Mouse (Mus musculus) layer of hippocampus, adult 2 months (tissue): ENCODE data around the gene Noct. TPM values are rescaled to one million over a fixed set of nuclear protein-coding genes. Genes with fewer than 3 reads are reported as not detected.

Experiments used
- DNase-seq, 2 experiments: peaks; one replicate each; pipeline ENCODE4 v3.0.0; 2022; ENCODE audit warnings: low spot score in 2 of 2
- H3K27ac ChIP-seq: fragments of 200-600 bp; 2 replicates; pipeline ENCODE4 v1.8.1; 2022
- H3K4me3 ChIP-seq: fragments of 200-600 bp; 2 replicates; pipeline ENCODE4 v1.8.1; 2022; ENCODE audit warnings: mild to moderate bottlenecking
- CTCF ChIP-seq: fragments of 200-600 bp; conservative IDR thresholded peaks from 2 replicates; pipeline ENCODE4 v1.8.1; 2022; ENCODE audit warnings: antibody characterized with exemption, mild to moderate bottlenecking, moderate library complexity
- total RNA-seq, 2 experiments: library from RNA; stranded (reverse); gene quantifications; 2 replicates each; pipeline ENCODE4 v1.2.3; 2021

The Noct gene
- total RNA-seq, 2 experiments from 2014 or later, result 57.2 to 61.0 TPM

GRCm38 (mm10) chr3:51197112-51197731 lies 27.0 kb upstream of the Noct start:
- TF ChIP-seq CTCF, result peak; percentile 36
- peak overlapping the region; percentile 82 for H3K27ac ChIP-seq

DNA sequence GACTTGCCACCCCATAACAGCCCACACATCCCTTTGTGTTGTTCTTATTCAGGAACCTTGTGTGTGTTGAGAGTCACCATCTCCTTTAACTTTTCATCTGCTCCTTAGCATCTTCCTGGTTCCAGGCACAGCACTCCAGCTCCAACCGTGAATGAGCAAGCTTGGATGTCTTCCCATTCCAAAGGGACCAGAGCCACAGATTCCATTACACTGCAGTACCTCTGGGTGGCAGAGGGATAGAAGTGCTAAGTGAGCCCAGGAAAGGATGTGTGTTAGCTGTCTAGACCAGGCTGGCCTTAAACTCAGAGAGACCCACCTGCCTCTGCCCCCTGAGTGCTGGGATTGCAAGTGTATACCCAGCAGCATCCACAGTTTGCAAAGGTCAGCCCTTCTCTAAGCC lies 26.0 kb upstream of the Noct start:
- TF ChIP-seq CTCF, result peak; percentile 50
- DNase-seq, result peak; percentile 14 to 17
- no peak overlapping the region for H3K4me3 ChIP-seq
- H3K27ac ChIP-seq, result no peak overlapping the region

More at GRCm38 (mm10) chr3:51197112-51197731, 27.0 kb upstream of the Noct start:
- DNase-seq, result no peak
- no peak overlapping the region for H3K4me3 ChIP-seq

DNA sequence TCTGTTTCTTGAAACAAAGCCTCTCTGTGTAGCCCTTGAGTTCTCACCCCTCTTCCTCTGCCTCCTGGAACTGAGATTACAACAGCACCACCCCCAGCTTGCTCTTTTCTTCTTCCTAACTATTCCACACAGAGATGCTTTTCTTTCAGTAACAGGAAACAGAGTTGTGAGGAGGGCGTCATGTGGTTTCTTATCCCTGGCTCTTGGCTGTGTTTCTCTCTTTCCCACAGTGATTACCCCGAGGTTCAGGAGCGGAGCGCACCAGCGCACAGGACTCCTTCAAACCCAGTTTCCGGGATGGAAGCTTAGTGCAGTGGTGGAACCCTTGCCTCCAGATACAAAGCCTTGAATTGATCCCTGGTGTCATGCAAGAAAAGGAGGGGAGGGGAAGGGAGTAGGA lies 25.1 kb upstream of the Noct start:
- no peak for TF ChIP-seq CTCF
- DNase-seq, result no peak
- Histone ChIP-seq H3K27ac (no peak overlapping the region), H3K4me3 (no peak overlapping the region)

GRCm38 (mm10) chr3:51200311-51200710 lies 23.9 kb upstream of the Noct start:
- H3K4me3 ChIP-seq, result no peak overlapping the region
- no peak for DNase-seq
- H3K27ac ChIP-seq, result no peak overlapping the region
- no peak for TF ChIP-seq CTCF

DNA sequence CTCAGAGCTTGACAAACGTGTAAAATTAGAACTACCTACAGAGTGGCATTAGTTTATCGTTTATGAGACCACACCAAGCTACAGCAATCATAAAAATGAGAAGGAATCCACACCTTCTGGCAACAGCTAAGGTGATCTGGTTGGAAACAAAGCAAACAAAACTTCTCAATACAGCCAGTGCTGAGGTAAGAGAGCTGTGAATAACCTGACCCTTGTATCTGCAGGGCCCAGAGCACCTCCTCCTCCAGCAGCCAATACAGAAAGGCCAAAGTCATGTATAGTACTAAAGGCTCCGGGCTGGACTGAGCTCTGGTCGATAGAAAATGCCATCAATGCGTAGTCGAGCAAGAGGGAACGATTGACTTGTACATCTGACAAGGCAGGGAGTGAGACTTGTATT lies 23.4 kb upstream of the Noct start:
- Histone ChIP-seq H3K27ac (no peak overlapping the region), H3K4me3 (no peak overlapping the region)
- TF ChIP-seq CTCF, result no peak
- no peak for DNase-seq

- TF ChIP-seq CTCF, result no peak
These were observed 22.3 kb upstream of the Noct start for GRCm38 (mm10) chr3:51201986-51202385.

GRCm38 (mm10) chr3:51202491-51202987 lies 21.7 kb upstream of the Noct start:
- TF ChIP-seq CTCF, result no peak
- Histone ChIP-seq H3K27ac (no peak overlapping the region), H3K4me3 (no peak overlapping the region)
- no peak for DNase-seq

More at GRCm38 (mm10) chr3:51201986-51202385, 22.3 kb upstream of the Noct start:
- Histone ChIP-seq H3K27ac (no peak overlapping the region), H3K4me3 (no peak overlapping the region)
- DNase-seq, result no peak

- Histone ChIP-seq H3K27ac (no peak overlapping the region), H3K4me3 (no peak overlapping the region)
- TF ChIP-seq CTCF, result no peak
- no peak for DNase-seq
These were observed 20.3 kb upstream of the Noct start for GRCm38 (mm10) chr3:51203906-51204305.

DNA sequence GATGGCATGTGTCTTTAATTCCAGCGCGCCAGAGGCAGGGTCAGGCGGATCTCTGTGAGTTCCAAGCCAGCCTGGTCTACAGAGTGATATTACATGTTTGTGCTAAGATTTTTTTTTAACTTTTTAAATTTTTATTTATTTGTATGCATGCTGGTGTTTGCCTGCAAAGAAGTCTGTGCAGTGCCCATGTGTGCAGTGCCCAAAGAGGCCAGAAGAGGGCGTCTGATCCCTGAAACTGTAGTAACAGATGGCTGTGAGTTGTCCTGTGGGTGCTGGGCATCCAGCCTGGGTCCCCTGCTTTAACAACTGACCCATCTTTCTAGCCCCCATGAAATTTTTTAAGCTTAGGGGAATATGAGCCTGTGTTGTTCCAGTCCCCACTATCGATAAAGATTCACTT lies 19.8 kb upstream of the Noct start:
- H3K27ac ChIP-seq, result no peak overlapping the region

GRCm38 (mm10) chr3:51204897-51205296 lies 19.4 kb upstream of the Noct start:
- TF ChIP-seq CTCF, result no peak
- H3K4me3 ChIP-seq, result no peak overlapping the region

More for the DNA sequence above, 19.8 kb upstream of the Noct start:
- no peak for DNase-seq
- peak; percentile 59 for TF ChIP-seq CTCF
- no peak overlapping the region for H3K4me3 ChIP-seq

DNA sequence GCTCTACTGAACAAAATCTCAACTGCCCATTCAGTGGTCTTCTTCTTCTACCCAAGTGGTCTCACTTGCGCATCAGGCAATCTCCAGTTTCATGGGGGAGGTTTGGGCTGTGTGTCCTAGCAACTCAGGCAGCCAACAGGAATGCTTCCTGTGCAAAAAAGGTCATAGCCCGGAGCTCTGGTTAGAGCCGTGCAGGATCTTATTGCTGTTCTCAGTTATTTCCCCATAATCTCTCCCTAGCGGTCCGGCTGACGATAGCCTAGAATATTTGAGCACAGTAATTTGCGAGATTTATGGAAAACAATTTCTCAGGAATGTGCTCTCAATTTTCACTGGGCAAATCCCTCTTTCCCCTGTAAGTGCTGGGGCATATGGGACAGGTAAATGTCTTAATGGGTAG lies 17.7 kb upstream of the Noct start:
- no peak for TF ChIP-seq CTCF
- no peak for DNase-seq
- Histone ChIP-seq H3K27ac (no peak overlapping the region), H3K4me3 (no peak overlapping the region)

More at GRCm38 (mm10) chr3:51204897-51205296, 19.4 kb upstream of the Noct start:
- no peak overlapping the region for H3K27ac ChIP-seq
- DNase-seq, result no peak

GRCm38 (mm10) chr3:51208633-51209032 lies 15.6 kb upstream of the Noct start:
- DNase-seq, result no peak
- H3K4me3 ChIP-seq, result no peak overlapping the region
- no peak overlapping the region for H3K27ac ChIP-seq
- no peak for TF ChIP-seq CTCF

- TF ChIP-seq CTCF, result no peak
- Histone ChIP-seq H3K27ac (no peak overlapping the region), H3K4me3 (no peak overlapping the region)
- DNase-seq, result no peak
These were observed 14.5 kb upstream of the Noct start for GRCm38 (mm10) chr3:51209503-51210314.
